Mouse (Mus musculus): Measurements from ENCODE around the gene Kcnd3. TPM values are rescaled to one million over a fixed set of nuclear protein-coding genes. Genes with fewer than 3 reads are reported as not detected.
"Not testable (repeated sequence)": the region's sequence is repeated elsewhere in the genome, so short reads cannot be mapped to it uniquely, and the experiment has no call there.

Kcnd3 gene
- polyA plus RNA-seq, 1 experiment from 2014 or later: 1.2 TPM

GRCm38 (mm10) chr3:105688536-105688935, 236.4 kb downstream of the Kcnd3 start:
- Histone ChIP-seq H3K36me3 (peaks cover 15% of the 10 kb centered on the region), H3K27ac (replicated peaks) (no peak overlapping the region), H3K4me1 (peaks cover 20% of the 10 kb centered on the region), H3K9me3 (replicated peaks) (no peaks in the 10 kb centered on the region), H3K4me3 (no peak overlapping the region), H3K27me3 (ENCODE audit: low read depth, poor library complexity, severe bottlenecking) (peaks cover 15% of the 10 kb centered on the region)
- WGBS: 85% methylated on average over 2 of the region's 2 CpGs
- no peak for DNase-seq (ENCODE audit: low spot score)

- peaks cover 39% of the 10 kb centered on the region for H3K4me1 ChIP-seq
- WGBS: 75% methylated on average over 14 of the region's 14 CpGs
- H3K36me3 ChIP-seq: no peaks in the 10 kb centered on the region
- H3K27me3 ChIP-seq (ENCODE audit: low read depth, poor library complexity, severe bottlenecking): peaks cover 53% of the 10 kb centered on the region
- H3K27ac ChIP-seq (replicated peaks): no peak overlapping the region
- no peak overlapping the region for H3K4me3 ChIP-seq
- H3K9me3 ChIP-seq (replicated peaks): no peaks in the 10 kb centered on the region
- no peak for DNase-seq (ENCODE audit: low spot score)
Measured at GRCm38 (mm10) chr3:105693327-105694080, 241.4 kb downstream of the Kcnd3 start.

GRCm38 (mm10) chr3:105695476-105696386, 243.6 kb downstream of the Kcnd3 start:
- H3K4me3 ChIP-seq: peak overlapping the region; percentile 38
- H3K27ac ChIP-seq (replicated peaks): peak overlapping the region; percentile 85
- no peaks in the 10 kb centered on the region for H3K36me3 ChIP-seq
- peak; percentile 75 for DNase-seq (ENCODE audit: low spot score)
- H3K4me1 ChIP-seq: peaks cover 44% of the 10 kb centered on the region
- H3K9me3 ChIP-seq (replicated peaks): no peaks in the 10 kb centered on the region
- H3K27me3 ChIP-seq (ENCODE audit: low read depth, poor library complexity, severe bottlenecking): peaks cover 48% of the 10 kb centered on the region
- 27% methylated on average over 20 of the region's 20 CpGs for WGBS

GRCm38 (mm10) chr3:105696387-105697147, 244.4 kb downstream of the Kcnd3 start:
- H3K36me3 ChIP-seq: no peaks in the 10 kb centered on the region
- DNase-seq (ENCODE audit: low spot score): no peak
- H3K27me3 ChIP-seq (ENCODE audit: low read depth, poor library complexity, severe bottlenecking): peaks cover 57% of the 10 kb centered on the region
- H3K4me1 ChIP-seq: peaks cover 48% of the 10 kb centered on the region
- no peaks in the 10 kb centered on the region for H3K9me3 ChIP-seq (replicated peaks)
- H3K27ac ChIP-seq (replicated peaks): peak overlapping the region; percentile 85
- H3K4me3 ChIP-seq: peak overlapping the region; percentile 38
- WGBS: 70% methylated on average over 17 of the region's 17 CpGs

- Histone ChIP-seq H3K27ac (replicated peaks) (no peak overlapping the region), H3K4me3 (no peak overlapping the region), H3K9me3 (replicated peaks) (no peaks in the 10 kb centered on the region), H3K27me3 (ENCODE audit: low read depth, poor library complexity, severe bottlenecking) (peaks cover 62% of the 10 kb centered on the region), H3K36me3 (no peaks in the 10 kb centered on the region), H3K4me1 (peaks cover 54% of the 10 kb centered on the region)
- no peak for DNase-seq (ENCODE audit: low spot score)
- 79% methylated on average over 5 of the region's 5 CpGs for WGBS
Measured at GRCm38 (mm10) chr3:105697148-105697441, 245.0 kb downstream of the Kcnd3 start.

- peaks cover 54% of the 10 kb centered on the region for H3K4me1 ChIP-seq
- no peaks in the 10 kb centered on the region for H3K9me3 ChIP-seq (replicated peaks)
- no peaks in the 10 kb centered on the region for H3K36me3 ChIP-seq
- H3K27ac ChIP-seq (replicated peaks): no peak overlapping the region
- H3K4me3 ChIP-seq: no peak overlapping the region
- H3K27me3 ChIP-seq (ENCODE audit: low read depth, poor library complexity, severe bottlenecking): peaks cover 69% of the 10 kb centered on the region
- no peak for DNase-seq (ENCODE audit: low spot score)
- WGBS: 89% methylated on average over 1 of the region's 1 CpGs
Measured at GRCm38 (mm10) chr3:105698311-105698710, 246.2 kb downstream of the Kcnd3 start.

GRCm38 (mm10) chr3:105699241-105699933, 247.3 kb downstream of the Kcnd3 start:
- WGBS: 62% methylated on average over 3 of the region's 3 CpGs
- no peak overlapping the region for H3K27ac ChIP-seq (replicated peaks)
- H3K4me3 ChIP-seq: no peak overlapping the region
- H3K36me3 ChIP-seq: no peaks in the 10 kb centered on the region
- no peak for DNase-seq (ENCODE audit: low spot score)
- H3K4me1 ChIP-seq: peaks cover 53% of the 10 kb centered on the region
- H3K27me3 ChIP-seq (ENCODE audit: low read depth, poor library complexity, severe bottlenecking): peaks cover 65% of the 10 kb centered on the region
- H3K9me3 ChIP-seq (replicated peaks): no peaks in the 10 kb centered on the region

GRCm38 (mm10) chr3:105700786-105701185, 248.7 kb downstream of the Kcnd3 start:
- H3K4me3 ChIP-seq; DNase-seq (ENCODE audit: low spot score); H3K36me3 ChIP-seq; H3K27ac ChIP-seq (replicated peaks); H3K9me3 ChIP-seq (replicated peaks): not testable (repeated sequence)
- peaks cover 51% of the 10 kb centered on the region for H3K4me1 ChIP-seq
- H3K27me3 ChIP-seq (ENCODE audit: low read depth, poor library complexity, severe bottlenecking): peaks cover 60% of the 10 kb centered on the region
- 59% methylated on average over 1 of the region's 1 CpGs for WGBS

GRCm38 (mm10) chr3:105701399-105701798, 249.3 kb downstream of the Kcnd3 start:
- Histone ChIP-seq H3K4me1 (peaks cover 49% of the 10 kb centered on the region), H3K27me3 (ENCODE audit: low read depth, poor library complexity, severe bottlenecking) (peaks cover 66% of the 10 kb centered on the region), H3K36me3 (no peaks in the 10 kb centered on the region), H3K27ac (replicated peaks) (no peak overlapping the region), H3K4me3 (no peak overlapping the region), H3K9me3 (replicated peaks) (no peaks in the 10 kb centered on the region)
- DNase-seq (ENCODE audit: low spot score): no peak
- 76% methylated on average over 5 of the region's 5 CpGs for WGBS

- WGBS: 53% methylated on average over 6 of the region's 6 CpGs
- Histone ChIP-seq H3K27ac (replicated peaks) (no peak overlapping the region), H3K4me1 (peaks cover 59% of the 10 kb centered on the region), H3K27me3 (ENCODE audit: low read depth, poor library complexity, severe bottlenecking) (peaks cover 60% of the 10 kb centered on the region), H3K36me3 (no peaks in the 10 kb centered on the region), H3K4me3 (no peak overlapping the region), H3K9me3 (replicated peaks) (no peaks in the 10 kb centered on the region)
- DNase-seq (ENCODE audit: low spot score): no peak
Measured at GRCm38 (mm10) chr3:105703571-105703970, 251.4 kb downstream of the Kcnd3 start.

- H3K4me1 ChIP-seq: peaks cover 55% of the 10 kb centered on the region
- H3K36me3 ChIP-seq: no peaks in the 10 kb centered on the region
- DNase-seq (ENCODE audit: low spot score): peak; percentile 85
- 1% methylated on average over 38 of the region's 43 CpGs for WGBS
- H3K27ac ChIP-seq (replicated peaks): peak within 1 kb of the TSS; percentile 72
- H3K4me3 ChIP-seq: peak within 1 kb of the TSS; percentile 73
- peaks cover 60% of the 10 kb centered on the region for H3K27me3 ChIP-seq (ENCODE audit: low read depth, poor library complexity, severe bottlenecking)
- H3K9me3 ChIP-seq (replicated peaks): no peaks in the 10 kb centered on the region
Measured at GRCm38 (mm10) chr3:105704031-105705008, 252.2 kb downstream of the Kcnd3 start, which contains the start of gene Inka2. Inka2 (plus strand) TSS chr3:105704599.

Measured in midbrain, embryonic 10.5 days (tissue).